Mouse (Mus musculus): ENCODE measurements around the gene Drosha.
"Not testable (repeated sequence)": the region's sequence is repeated elsewhere in the genome, so short reads cannot be mapped to it uniquely, and the experiment has no call there.

DNA sequence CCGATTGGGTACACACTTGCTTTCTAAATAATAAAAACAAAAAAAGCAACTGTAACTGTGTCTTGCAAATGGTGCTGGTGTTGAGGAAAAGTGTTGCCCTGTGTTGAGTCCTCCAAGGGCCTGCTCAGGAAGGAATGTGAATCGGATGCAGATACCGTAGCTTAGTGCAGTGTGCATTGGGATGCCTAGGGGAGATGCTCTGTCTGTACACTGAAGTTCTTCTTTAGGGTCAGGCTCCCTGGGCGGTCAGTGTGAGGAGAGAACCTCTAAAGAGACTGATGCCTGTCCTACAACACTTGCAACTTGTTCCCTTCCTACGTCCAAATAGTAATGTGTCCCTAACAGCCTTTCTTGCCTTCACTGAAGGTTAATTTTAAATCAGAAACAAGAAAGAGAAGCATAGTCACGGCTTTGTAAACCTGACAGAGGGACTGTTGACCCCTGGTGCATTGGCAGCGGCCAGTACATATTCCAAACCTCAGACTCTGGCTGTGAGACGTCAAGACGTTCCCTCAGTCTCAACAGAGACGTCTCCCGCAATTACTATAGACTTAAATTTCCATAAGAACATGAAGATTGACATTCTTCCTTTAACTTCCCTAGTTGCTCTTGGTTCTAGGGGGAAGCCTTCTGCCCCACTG, 94.8 kb downstream of the Drosha start:
- TF ChIP-seq GATA1 (IDR thresholded peaks at IDR 0.05; ENCODE audit: borderline replicate concordance, low read length); FLI1 (IDR thresholded peaks at IDR 0.05; ENCODE audit: low read length): not testable (repeated sequence)
